Mouse (Mus musculus) ES-Bruce4 (cell line): ENCODE measurements around the gene Sart1. TPM values are rescaled to one million over a fixed set of nuclear protein-coding genes. Genes with fewer than 3 reads are reported as not detected.
"Not testable (repeated sequence)": the region's sequence is repeated elsewhere in the genome, so short reads cannot be mapped to it uniquely, and the experiment has no call there.

Source experiments
- H3K27ac ChIP-seq: 2 replicates; pipeline ENCODE4 v1.5.1; 2012; ENCODE audit warnings: low read length, inconsistent platforms; ENCODE audit not compliant: insufficient read depth
- H3K27me3 ChIP-seq: 2 replicates; pipeline ENCODE4 v1.6.1; 2012; ENCODE audit warnings: mild to moderate bottlenecking, low read length, inconsistent platforms; ENCODE audit not compliant: control insufficient read depth, poor library complexity, insufficient read depth, severe bottlenecking
- H3K36me3 ChIP-seq: 2 replicates; pipeline ENCODE4 v1.6.1; 2012; ENCODE audit warnings: inconsistent platforms, mild to moderate bottlenecking, low read length, moderate library complexity; ENCODE audit not compliant: control insufficient read depth, poor library complexity, insufficient read depth, severe bottlenecking
- H3K4me1 ChIP-seq: one replicate; pipeline ENCODE4 v1.8.1; 2011; ENCODE audit warnings: low read length; ENCODE audit not compliant: control insufficient read depth, insufficient read depth
- H3K4me3 ChIP-seq: 2 replicates; pipeline ENCODE4 v1.5.1; 2011; ENCODE audit warnings: low read depth, mild to moderate bottlenecking, low read length
- H3K9ac ChIP-seq: 2 replicates; pipeline ENCODE4 v1.6.1; 2012; ENCODE audit warnings: low read depth, mild to moderate bottlenecking, inconsistent platforms; ENCODE audit not compliant: poor library complexity, severe bottlenecking
- H3K9me3 ChIP-seq: replicated peaks from 2 replicates; pipeline ENCODE4 v1.6.1; 2012; ENCODE audit warnings: mild to moderate bottlenecking, low read length, inconsistent platforms; ENCODE audit not compliant: control insufficient read depth, poor library complexity, insufficient read depth, severe bottlenecking
- CTCF ChIP-seq: IDR thresholded peaks from one replicate; pipeline ENCODE4 v1.8.1; 2011; ENCODE audit warnings: low read depth, low read length
- EP300 ChIP-seq: IDR thresholded peaks from 2 replicates; pipeline ENCODE4 v1.6.1; 2011; ENCODE audit warnings: low read depth, low read length; ENCODE audit not compliant: insufficient read depth
- POLR2A ChIP-seq: IDR thresholded peaks from one replicate; pipeline ENCODE4 v1.8.1; 2011; ENCODE audit warnings: low read length; ENCODE audit not compliant: insufficient read depth
- polyA plus RNA-seq: library from polyadenylated mRNA; stranded (reverse); fragments of >200 nt; gene quantifications from 2 replicates; pipeline ENCODE4 v1.2.4, GENCODE M21; 2011; ENCODE audit warnings: low read depth; ENCODE audit not compliant: missing spikeins, insufficient read depth, insufficient read length

Gene Sart1
- polyA plus RNA-seq, 1 experiment = 67.8 TPM

DNA sequence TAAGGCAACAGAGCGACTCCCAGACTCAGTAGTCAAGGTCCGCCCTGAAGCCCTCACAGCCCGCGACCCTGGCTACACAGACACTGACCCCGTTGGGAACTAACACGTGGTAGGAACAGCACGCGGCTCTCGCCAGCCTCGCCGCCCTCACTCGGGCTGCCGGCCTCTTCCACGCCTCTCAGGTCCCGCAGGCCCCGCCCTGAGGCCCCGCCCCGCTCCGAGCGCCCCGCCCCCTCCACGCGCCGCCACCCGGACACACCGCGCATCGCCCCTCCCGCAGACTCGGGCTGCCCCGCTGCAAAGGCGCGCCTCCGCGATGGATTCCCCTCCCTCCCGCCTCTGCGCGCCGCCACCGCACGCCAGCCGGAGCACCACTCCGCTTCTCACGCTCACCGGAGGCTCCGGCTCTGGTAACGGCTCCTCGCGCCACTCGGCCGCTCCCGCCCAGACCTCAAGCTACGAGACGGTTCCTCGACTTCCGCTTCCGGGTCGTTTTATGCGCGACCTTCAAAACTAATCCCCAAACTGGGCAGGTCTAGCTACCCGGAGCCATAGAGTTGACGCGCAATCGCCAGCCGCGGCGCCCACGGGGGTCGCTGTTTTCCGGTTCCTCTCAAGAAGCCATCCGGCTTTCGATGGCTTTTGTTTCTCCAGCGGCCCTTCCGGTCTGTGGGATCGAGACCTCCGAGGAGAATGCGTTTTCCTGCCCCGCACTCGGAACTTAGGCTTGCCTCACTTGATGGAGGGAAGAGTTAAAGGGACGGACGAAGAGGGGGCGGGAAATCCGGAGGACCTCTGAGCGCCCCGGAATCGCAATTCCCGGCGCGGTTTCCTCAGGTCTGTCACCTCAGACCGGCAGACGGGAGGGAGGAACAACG lies 22.1 kb downstream of the Sart1 start, which contains the start of gene Eif1ad:
TSS of gene Eif1ad (plus strand) at position 567 of the 878 bp plus-strand sequence.
- Histone ChIP-seq H3K36me3 (peaks cover 31% of the 10 kb centered on the region), H3K9me3 (no peaks in the 10 kb centered on the region)
- TF ChIP-seq POLR2A = peak; percentile 15
- TF ChIP-seq EP300 = no peak
- TF ChIP-seq CTCF = no peak

DNA sequence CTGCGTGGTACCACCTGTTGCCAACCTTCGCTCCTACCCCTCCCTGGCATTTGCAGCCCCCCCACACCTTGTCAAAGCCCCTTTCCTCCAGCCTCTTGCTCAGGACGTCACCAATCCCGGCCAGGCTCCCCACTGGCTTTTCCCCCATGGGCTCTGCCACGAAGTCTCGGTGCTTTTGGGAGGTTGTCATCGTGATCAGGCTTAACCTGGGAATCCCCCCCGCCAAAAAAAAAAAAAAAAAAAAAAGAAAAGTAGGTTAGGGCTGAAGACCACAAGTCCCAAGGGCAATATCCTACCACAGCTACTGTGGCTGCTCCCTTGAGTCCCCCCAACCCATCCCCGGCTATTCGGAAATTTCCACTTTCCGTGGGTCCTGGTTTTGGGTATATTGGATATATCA lies 22.8 kb downstream of the Sart1 start:
- peaks cover 5% of the 10 kb centered on the region for H3K4me1 ChIP-seq
- H3K27me3 ChIP-seq = no peaks in the 10 kb centered on the region
- no peak for TF ChIP-seq POLR2A
- TF ChIP-seq CTCF = no peak
- TF ChIP-seq EP300 = no peak
- H3K36me3 ChIP-seq = peaks cover 30% of the 10 kb centered on the region
- H3K27ac ChIP-seq = 0 out of 2 replicates have a peak overlapping the region, but pooled peaks have one; percentile 18
- peak overlapping the region; percentile 75 for H3K9ac ChIP-seq
- no peaks in the 10 kb centered on the region for H3K9me3 ChIP-seq
- peak overlapping the region; percentile 97 for H3K4me3 ChIP-seq

More for the DNA sequence above, 22.1 kb downstream of the Sart1 start, which contains the start of gene Eif1ad:
- Histone ChIP-seq H3K9ac (peak within 1 kb of the TSS; percentile 75), H3K4me1 (peaks cover 5% of the 10 kb centered on the region), H3K4me3 (peak within 1 kb of the TSS; percentile 97), H3K27ac (peak within 1 kb of the TSS; percentile 83), H3K27me3 (no peaks in the 10 kb centered on the region)

DNA sequence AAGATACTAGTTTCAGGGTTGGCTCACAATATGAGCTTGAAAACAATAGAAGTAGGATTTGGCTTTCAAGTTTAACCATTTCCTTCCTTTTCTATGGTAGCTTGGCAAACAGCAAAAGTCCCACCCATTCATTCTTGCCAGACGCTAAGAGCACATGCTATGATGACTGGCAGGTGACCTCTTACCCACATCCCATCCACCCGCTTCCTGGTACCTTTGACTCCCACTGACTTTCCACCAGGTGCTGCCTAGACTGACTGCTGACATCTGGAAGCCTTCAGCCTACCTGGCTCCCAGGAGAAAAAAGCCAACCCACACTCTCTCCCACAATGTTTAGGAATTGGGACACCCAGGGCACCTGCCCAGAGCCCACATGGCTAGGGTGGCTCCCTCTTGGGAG lies 24.4 kb downstream of the Sart1 start:
- no peaks in the 10 kb centered on the region for H3K9me3 ChIP-seq
- H3K27me3 ChIP-seq = no peaks in the 10 kb centered on the region
- no peak overlapping the region for H3K4me3 ChIP-seq
- no peak overlapping the region for H3K9ac ChIP-seq
- no peak overlapping the region for H3K27ac ChIP-seq
- H3K36me3 ChIP-seq = peaks cover 14% of the 10 kb centered on the region
- TF ChIP-seq POLR2A (no peak), EP300 (no peak), CTCF (no peak)
- peaks cover 5% of the 10 kb centered on the region for H3K4me1 ChIP-seq

DNA sequence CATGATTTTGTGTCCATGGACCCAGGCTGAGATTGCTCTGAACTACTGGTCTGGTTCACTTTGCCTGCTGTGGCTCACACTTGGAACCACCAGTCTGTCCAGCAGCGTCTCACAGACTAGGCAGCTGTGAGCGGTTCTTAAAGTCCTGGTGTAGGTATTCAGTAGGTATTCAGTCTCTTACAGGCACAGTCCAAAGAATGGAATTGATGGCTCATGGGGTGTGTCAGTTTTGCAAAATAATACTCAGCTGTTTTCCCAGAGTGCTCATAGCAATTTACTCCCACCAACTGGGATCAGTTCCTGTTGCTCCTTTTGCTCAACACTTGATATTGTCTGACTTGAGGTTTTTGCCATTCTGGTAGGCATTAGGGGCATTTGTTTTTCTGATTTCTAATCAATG lies 26.3 kb downstream of the Sart1 start:
- H3K9me3 ChIP-seq = no peaks in the 10 kb centered on the region
- H3K27ac ChIP-seq = peak overlapping the region; percentile 77
- no peaks in the 10 kb centered on the region for H3K27me3 ChIP-seq
- TF ChIP-seq POLR2A = no peak
- TF ChIP-seq CTCF = no peak
- no peak for TF ChIP-seq EP300
- H3K9ac ChIP-seq = 0 out of 2 replicates have a peak overlapping the region, but pooled peaks have one; percentile 26
- H3K4me1 ChIP-seq = peaks cover 2% of the 10 kb centered on the region
- H3K36me3 ChIP-seq = peaks cover 6% of the 10 kb centered on the region
- H3K4me3 ChIP-seq = no peak overlapping the region

DNA sequence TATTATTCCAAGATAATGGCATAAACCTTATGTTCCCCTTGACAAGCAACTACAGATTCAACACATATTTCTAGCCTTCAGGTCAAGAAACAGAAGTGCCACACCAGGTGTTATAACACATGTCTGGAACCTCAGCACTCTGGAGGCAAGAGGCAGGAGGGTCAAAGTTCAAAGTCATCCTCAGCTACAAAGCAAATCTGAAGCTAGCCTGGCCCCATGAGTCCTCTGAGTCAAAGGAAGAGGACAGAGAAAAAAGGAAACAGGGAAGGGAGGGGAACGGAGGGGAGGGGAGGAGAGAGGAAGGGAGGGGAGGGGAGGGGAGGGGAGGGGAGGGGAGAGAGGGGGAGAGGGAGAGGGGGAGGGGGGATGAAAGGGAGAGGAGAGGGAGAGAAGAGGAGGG lies 32.4 kb downstream of the Sart1 start:
- H3K36me3 ChIP-seq = no peaks in the 10 kb centered on the region
- H3K4me3 ChIP-seq = no peak overlapping the region
- no peaks in the 10 kb centered on the region for H3K27me3 ChIP-seq

DNA sequence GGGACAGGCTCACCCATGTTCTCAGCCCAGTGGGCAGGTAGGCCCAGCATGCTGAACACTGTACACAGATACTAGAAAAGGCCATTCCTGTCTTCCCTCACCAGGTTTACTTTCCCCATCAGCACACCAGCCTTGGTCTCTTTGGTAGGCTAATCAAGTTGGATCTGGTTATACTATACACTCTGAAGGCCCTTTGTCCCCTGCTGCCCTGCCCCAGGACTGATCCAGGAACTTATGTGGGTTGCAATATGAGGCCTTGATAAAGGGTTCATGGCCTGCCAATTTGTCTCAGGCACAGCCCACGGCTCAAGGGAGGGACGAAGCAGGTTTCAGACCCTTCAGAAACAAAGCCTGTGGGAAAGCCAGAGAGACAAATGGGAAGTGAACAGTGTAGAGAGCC lies 34.9 kb downstream of the Sart1 start:
- Histone ChIP-seq H3K4me1 (no peaks in the 10 kb centered on the region), H3K9ac (no peak overlapping the region), H3K4me3 (no peak overlapping the region), H3K27me3 (no peaks in the 10 kb centered on the region), H3K9me3 (no peaks in the 10 kb centered on the region), H3K36me3 (no peaks in the 10 kb centered on the region), H3K27ac (no peak overlapping the region)
- TF ChIP-seq EP300 = no peak
- TF ChIP-seq CTCF = no peak
- no peak for TF ChIP-seq POLR2A

More for the DNA sequence above, 32.4 kb downstream of the Sart1 start:
- TF ChIP-seq POLR2A (no peak), EP300 (no peak), CTCF (no peak)
- no peak overlapping the region for H3K9ac ChIP-seq
- no peaks in the 10 kb centered on the region for H3K4me1 ChIP-seq
- H3K27ac ChIP-seq = no peak overlapping the region
- H3K9me3 ChIP-seq = no peaks in the 10 kb centered on the region

DNA sequence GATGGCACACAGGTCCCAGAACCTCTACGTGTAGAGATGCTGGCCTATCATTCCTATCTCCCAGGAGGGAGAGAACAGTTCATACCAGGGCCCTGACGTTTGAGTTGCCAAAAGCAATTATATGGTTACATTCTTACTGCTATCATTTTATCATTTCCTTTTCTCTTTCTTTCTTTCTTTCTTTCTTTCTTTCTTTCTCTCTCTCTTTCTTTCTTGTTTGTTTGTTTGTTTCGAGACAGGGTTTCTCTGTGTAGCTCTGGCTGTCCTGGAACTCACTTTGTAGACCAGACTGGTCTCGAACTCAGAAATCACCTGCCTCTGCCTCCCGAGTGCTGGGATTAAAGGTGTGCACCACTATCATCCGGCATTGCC lies 39.0 kb downstream of the Sart1 start, which contains the start of gene Cst6:
TSS of gene Cst6 (minus strand) at position 73 of the 372 bp plus-strand sequence.
- H3K9me3 ChIP-seq, H3K36me3 ChIP-seq, H3K4me1 ChIP-seq, H3K27me3 ChIP-seq, H3K27ac ChIP-seq: not testable (repeated sequence)
- 0 out of 2 replicates have a peak within 1 kb of the TSS, but pooled peaks have one; percentile 12 for H3K9ac ChIP-seq
- H3K4me3 ChIP-seq = peak within 1 kb of the TSS; percentile 64
